Mouse (Mus musculus) hindbrain, embryonic 14.5 days (tissue): ENCODE measurements around the gene Atp1b1. TPM values are rescaled to one million over a fixed set of nuclear protein-coding genes. Genes with fewer than 3 reads are reported as not detected.

ENCODE experiments used
- ATAC-seq: fragments of 200-750 bp; cut with Nextera tagmentation; 2 replicates; pipeline ENCODE4 v1.8.0; 2017; ENCODE audit warnings: moderate number of reproducible peaks, mild to moderate bottlenecking, moderate TSS enrichment, moderate library complexity; ENCODE audit not compliant: low FRiP score
- DNase-seq: peaks from one replicate; pipeline ENCODE4 v3.0.0-alpha.2; 2015; ENCODE audit warnings: low spot score
- H3K27ac ChIP-seq: fragments of 300-500 bp; sonication (generic); 2 replicates; pipeline ENCODE4 v1.5.1; 2014; ENCODE audit warnings: mild to moderate bottlenecking, moderate library complexity
- H3K27me3 ChIP-seq: fragments of 300-500 bp; sonication (generic); 2 replicates; pipeline ENCODE4 v1.6.1; 2014; ENCODE audit warnings: mild to moderate bottlenecking, low read length, mixed read lengths; ENCODE audit not compliant: control insufficient read depth, insufficient read depth
- H3K36me3 ChIP-seq: fragments of 300-500 bp; sonication (generic); replicated peaks from 2 replicates; pipeline ENCODE4 v1.6.1; 2014; ENCODE audit not compliant: control insufficient read depth, insufficient read depth
- H3K4me1 ChIP-seq: fragments of 300-500 bp; sonication (generic); replicated peaks from 2 replicates; pipeline ENCODE4 v1.6.1; 2014; ENCODE audit warnings: antibody characterized with exemption, low read length, mixed read lengths; ENCODE audit not compliant: control insufficient read depth, insufficient read depth
- H3K4me2 ChIP-seq: fragments of 300-500 bp; sonication (generic); replicated peaks from 2 replicates; pipeline ENCODE4 v1.6.1; 2014; ENCODE audit warnings: mild to moderate bottlenecking, moderate library complexity
- H3K4me3 ChIP-seq: fragments of 300-500 bp; sonication (generic); replicated peaks from 2 replicates; pipeline ENCODE4 v1.5.1; 2014; ENCODE audit warnings: mild to moderate bottlenecking, low read length
- H3K9ac ChIP-seq: fragments of 300-500 bp; sonication (generic); 2 replicates; pipeline ENCODE4 v1.6.1; 2014
- H3K9me3 ChIP-seq: fragments of 300-500 bp; sonication (generic); 2 replicates; pipeline ENCODE4 v1.6.1; 2016; ENCODE audit warnings: low read length; ENCODE audit not compliant: control insufficient read depth
- WGBS: fragments of 180-500 bp; shearing (Covaris S2); extraction: QIAGEN DNeasy Blood & Tissue Kit; methylation state at CpG from one replicate; pipeline ENCODE4 v1.1.7; 2014; 5-methylcytosine and 5-hydroxymethylcytosine counted together
- polyA plus RNA-seq: library from polyadenylated mRNA; unstranded; fragments of >200 nt; fragmentation: Nextera tagmentation; extraction: Ambion mirVana; gene quantifications from 2 replicates; pipeline ENCODE4 v1.2.1, GENCODE M21; 2014

The Atp1b1 gene
- polyA plus RNA-seq, 1 experiment from 2014 or later: 237 TPM

DNA sequence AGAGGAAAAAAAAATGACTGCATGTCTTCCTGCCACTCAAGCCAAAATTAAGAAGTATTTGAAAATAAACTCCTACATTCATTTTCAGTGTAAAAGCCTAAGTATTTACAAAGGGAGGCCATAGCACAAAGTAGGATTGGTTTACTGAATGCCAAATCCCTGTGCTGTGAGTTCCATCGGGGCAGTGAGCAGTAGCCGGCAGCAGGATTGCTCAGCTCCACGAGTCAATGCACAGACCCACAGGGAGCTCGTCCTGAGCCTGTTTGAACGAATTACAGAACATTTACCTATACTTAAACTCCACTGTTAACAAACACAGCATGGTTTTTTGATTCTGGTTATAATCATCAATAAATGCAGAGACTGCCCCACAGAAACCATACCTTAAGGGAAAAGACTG is 25.5 kb downstream of the Atp1b1 start:
- Histone ChIP-seq H3K4me1 (no peaks in the 10 kb centered on the region), H3K4me2 (no peak overlapping the region), H3K4me3 (no peak overlapping the region), H3K9ac (no peak overlapping the region), H3K27ac (no peak overlapping the region), H3K27me3 (no peaks in the 10 kb centered on the region), H3K36me3 (peaks cover 24% of the 10 kb centered on the region), H3K9me3 (no peaks in the 10 kb centered on the region)
- 81% methylated on average over 5 of the region's 5 CpGs for WGBS
- ATAC-seq: no peak
- no peak for DNase-seq

DNA sequence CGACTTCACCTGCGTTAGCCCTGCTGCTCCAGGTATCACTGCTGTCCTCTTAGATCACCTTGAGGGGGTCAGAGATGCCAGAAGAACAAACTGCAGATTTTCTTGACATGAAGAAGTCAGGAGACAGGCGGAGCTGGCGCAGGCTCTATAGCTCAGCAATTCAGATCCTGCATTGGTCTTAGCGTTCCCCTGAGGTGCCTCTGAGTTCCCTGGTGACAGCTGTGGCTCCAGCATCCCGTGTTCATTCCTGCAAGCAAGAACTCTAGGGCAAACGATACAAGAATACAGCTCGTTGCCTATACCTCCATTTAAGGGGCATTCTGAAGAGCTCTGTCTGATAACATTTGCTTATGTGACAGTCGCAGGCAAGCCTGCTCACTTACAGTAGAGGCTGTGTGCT is 29.5 kb downstream of the Atp1b1 start:
- WGBS: 90% methylated on average over 9 of the region's 9 CpGs
- H3K27ac ChIP-seq: no peak overlapping the region
- no peak overlapping the region for H3K4me2 ChIP-seq
- DNase-seq (no peak), ATAC-seq (no peak)
- no peaks in the 10 kb centered on the region for H3K9me3 ChIP-seq
- no peaks in the 10 kb centered on the region for H3K4me1 ChIP-seq
- H3K27me3 ChIP-seq: no peaks in the 10 kb centered on the region
- H3K36me3 ChIP-seq: no peaks in the 10 kb centered on the region
- H3K9ac ChIP-seq: no peak overlapping the region
- no peak overlapping the region for H3K4me3 ChIP-seq

- Histone ChIP-seq H3K27me3 (no peaks in the 10 kb centered on the region), H3K36me3 (no peaks in the 10 kb centered on the region), H3K4me3 (no peak overlapping the region), H3K9ac (no peak overlapping the region), H3K9me3 (no peaks in the 10 kb centered on the region), H3K4me1 (no peaks in the 10 kb centered on the region), H3K27ac (no peak overlapping the region), H3K4me2 (no peak overlapping the region)
- WGBS: 87% methylated on average over 7 of the region's 7 CpGs
- no peak for ATAC-seq
- DNase-seq: no peak
Measured at GRCm38 (mm10) chr1:164427777-164428176, 30.4 kb downstream of the Atp1b1 start.

GRCm38 (mm10) chr1:164426227-164426626 is 31.9 kb downstream of the Atp1b1 start:
- Histone ChIP-seq H3K9ac (no peak overlapping the region), H3K36me3 (no peaks in the 10 kb centered on the region), H3K27me3 (no peaks in the 10 kb centered on the region), H3K4me3 (no peak overlapping the region), H3K9me3 (no peaks in the 10 kb centered on the region), H3K27ac (no peak overlapping the region), H3K4me2 (no peak overlapping the region), H3K4me1 (no peaks in the 10 kb centered on the region)
- DNase-seq (no peak), ATAC-seq (no peak)
- 95% methylated on average over 7 of the region's 7 CpGs for WGBS

GRCm38 (mm10) chr1:164420623-164421354 is 37.4 kb downstream of the Atp1b1 start:
- no peak overlapping the region for H3K27ac ChIP-seq
- H3K27me3 ChIP-seq: no peaks in the 10 kb centered on the region
- DNase-seq (no peak), ATAC-seq (no peak)
- H3K36me3 ChIP-seq: no peaks in the 10 kb centered on the region
- WGBS: 93% methylated on average over 6 of the region's 6 CpGs
- H3K9ac ChIP-seq: no peak overlapping the region
- no peaks in the 10 kb centered on the region for H3K4me1 ChIP-seq
- H3K4me2 ChIP-seq: no peak overlapping the region
- no peak overlapping the region for H3K4me3 ChIP-seq
- H3K9me3 ChIP-seq: no peaks in the 10 kb centered on the region

GRCm38 (mm10) chr1:164419401-164419800 is 38.8 kb downstream of the Atp1b1 start:
- Histone ChIP-seq H3K4me1 (no peaks in the 10 kb centered on the region), H3K9ac (no peak overlapping the region), H3K4me3 (no peak overlapping the region), H3K27ac (no peak overlapping the region), H3K9me3 (no peaks in the 10 kb centered on the region), H3K4me2 (no peak overlapping the region), H3K36me3 (no peaks in the 10 kb centered on the region), H3K27me3 (no peaks in the 10 kb centered on the region)
- DNase-seq (no peak), ATAC-seq (no peak)
- WGBS: 94% methylated on average over 8 of the region's 8 CpGs

- no peak overlapping the region for H3K4me2 ChIP-seq
- H3K9ac ChIP-seq: no peak overlapping the region
- H3K36me3 ChIP-seq: no peaks in the 10 kb centered on the region
- H3K4me1 ChIP-seq: no peaks in the 10 kb centered on the region
- H3K4me3 ChIP-seq: no peak overlapping the region
- no peaks in the 10 kb centered on the region for H3K27me3 ChIP-seq
- 80% methylated on average over 10 of the region's 10 CpGs for WGBS
- no peak overlapping the region for H3K27ac ChIP-seq
- ATAC-seq: no peak
- H3K9me3 ChIP-seq: no peaks in the 10 kb centered on the region
- DNase-seq: no peak
Measured at GRCm38 (mm10) chr1:164418320-164418719, 39.8 kb downstream of the Atp1b1 start.

- H3K36me3 ChIP-seq: no peaks in the 10 kb centered on the region
- H3K4me1 ChIP-seq: no peaks in the 10 kb centered on the region
- no peaks in the 10 kb centered on the region for H3K9me3 ChIP-seq
- 77% methylated on average over 3 of the region's 3 CpGs for WGBS
- no peak overlapping the region for H3K4me2 ChIP-seq
- ATAC-seq (no peak), DNase-seq (no peak)
- H3K9ac ChIP-seq: no peak overlapping the region
- no peak overlapping the region for H3K27ac ChIP-seq
- H3K27me3 ChIP-seq: no peaks in the 10 kb centered on the region
- H3K4me3 ChIP-seq: no peak overlapping the region
Measured at GRCm38 (mm10) chr1:164417604-164418003, 40.6 kb downstream of the Atp1b1 start.

- no peak for ATAC-seq
Measured at GRCm38 (mm10) chr1:164416692-164417394, 41.3 kb downstream of the Atp1b1 start.

More at GRCm38 (mm10) chr1:164416692-164417394, 41.3 kb downstream of the Atp1b1 start:
- Histone ChIP-seq H3K9me3 (no peaks in the 10 kb centered on the region), H3K4me2 (no peak overlapping the region), H3K4me1 (no peaks in the 10 kb centered on the region), H3K27ac (no peak overlapping the region), H3K36me3 (no peaks in the 10 kb centered on the region), H3K27me3 (no peaks in the 10 kb centered on the region), H3K4me3 (no peak overlapping the region), H3K9ac (no peak overlapping the region)
- no peak for DNase-seq
- 90% methylated on average over 12 of the region's 12 CpGs for WGBS
